ENCODE assay signal across 8 mouse cellular contexts in genomic region chr12:4874161-4874927, GRCm38 (mm10). TPM values are rescaled to one million over a fixed set of nuclear protein-coding genes. Genes with fewer than 3 reads are reported as not detected.
DNase-seq lines count a peak whose midpoint lies in the region; TF ChIP-seq lines count a peak whose summit lies in the region.

Mfsd2b (minus strand) TSS chr12:4874359.

- no peaks in the 10 kb centered on the region for H3K9me3 ChIP-seq in embryonic facial prominence, embryonic 10.5 days

- TF ChIP-seq POLR2A in heart, adult 2 months (IDR thresholded peaks at IDR 0.05; ENCODE audit: insufficient read depth, low read depth, low read length): no peak
- no peak for TF ChIP-seq POLR2A in liver, adult 2 months (IDR thresholded peaks at IDR 0.05; ENCODE audit: extremely low read depth, insufficient read depth, low read length)
- no peak for TF ChIP-seq POLR2A in myocyte (IDR thresholded peaks at IDR 0.05; ENCODE audit: insufficient read length, low read depth)

- peak within 1 kb of the TSS; percentile 74 for H3K4me2 ChIP-seq in myocyte (ENCODE audit: low read depth)

- peaks cover 11% of the 10 kb centered on the region for H3K4me1 ChIP-seq in embryonic facial prominence, embryonic 10.5 days
- peaks cover 3% of the 10 kb centered on the region for H3K4me1 ChIP-seq in heart, adult 2 months (ENCODE audit: control insufficient read depth, insufficient read depth, low read length)
- peaks cover 7% of the 10 kb centered on the region for H3K4me1 ChIP-seq in liver, adult 2 months (ENCODE audit: control insufficient read depth, insufficient read depth, low read length)

- intact Hi-C loops in heart, adult 2 months (cut with DNase I): no loop called here

- no peak for TF ChIP-seq CTCF in heart, adult 2 months (IDR thresholded peaks at IDR 0.05)
- no peak for TF ChIP-seq CTCF in liver, adult 2 months (IDR thresholded peaks at IDR 0.05; ENCODE audit: low read depth, low read length)

- peaks cover 12% of the 10 kb centered on the region for H3K36me3 ChIP-seq in embryonic facial prominence, embryonic 10.5 days (replicated peaks)
- H3K36me3 ChIP-seq in heart, adult 2 months (ENCODE audit: control insufficient read depth, insufficient read depth, low read length): no peaks in the 10 kb centered on the region
- peaks cover 3% of the 10 kb centered on the region; the same call in 1 of the 2 replicates for H3K36me3 ChIP-seq in liver, adult 2 months (ENCODE audit: control insufficient read depth, insufficient read depth, low read length)
- H3K36me3 ChIP-seq in myocyte (ENCODE audit: control insufficient read depth, insufficient read depth): no peaks in the 10 kb centered on the region

- H3K4me3 ChIP-seq in embryonic facial prominence, embryonic 10.5 days: peak within 1 kb of the TSS; percentile 58
- peak within 1 kb of the TSS; percentile 31; the same call in 1 of the 2 replicates for H3K4me3 ChIP-seq in heart, adult 2 months
- H3K4me3 ChIP-seq in liver, adult 2 months (ENCODE audit: insufficient read depth, low read depth, low read length): peak within 1 kb of the TSS; percentile 50; the same call in 1 of the 2 replicates
- no peak within 1 kb of the TSS for H3K4me3 ChIP-seq in myocyte

- H3ac ChIP-seq in myocyte (ENCODE audit: control insufficient read depth, insufficient read length): no peak within 1 kb of the TSS

- peak; percentile 85 for DNase-seq in 416B (ENCODE audit: low read depth)
- DNase-seq in adrenal gland, postnatal 14 days: peak; percentile 87
- DNase-seq in embryonic facial prominence, embryonic 10.5 days (ENCODE audit: low spot score): peak; percentile 79
- DNase-seq in heart, adult 2 months: peak; percentile 76 to 78
- DNase-seq in kidney, adult 18-20 months: peak; percentile 81
- peak; percentile 82 for DNase-seq in liver, adult 2 months (ENCODE audit: extremely low read depth, low read depth, low spot score)
- peak; percentile 90 to 92 for DNase-seq in spleen, postnatal 4 days (ENCODE audit: low spot score in 2 of 2)

- no peak for TF ChIP-seq EP300 in heart, adult 2 months (IDR thresholded peaks at IDR 0.05; ENCODE audit: insufficient read depth, low read depth, low read length)

- peak within 1 kb of the TSS; percentile 74 for H3K27ac ChIP-seq in embryonic facial prominence, embryonic 10.5 days (replicated peaks)
- H3K27ac ChIP-seq in heart, adult 2 months: no peak within 1 kb of the TSS
- H3K27ac ChIP-seq in liver, adult 2 months (replicated peaks; ENCODE audit: insufficient read depth, low read depth, low read length): no peak within 1 kb of the TSS

- no peaks in the 10 kb centered on the region for H3K79me2 ChIP-seq in heart, adult 2 months (replicated peaks; ENCODE audit: control insufficient read depth, insufficient read depth, low read length)
- no peaks in the 10 kb centered on the region for H3K79me2 ChIP-seq in liver, adult 2 months (ENCODE audit: control insufficient read depth, insufficient read depth, low read length)
- H3K79me2 ChIP-seq in myocyte (ENCODE audit: control insufficient read depth, insufficient read depth): no peaks in the 10 kb centered on the region

- 6% methylated on average over 24 of the region's 24 CpGs for WGBS in embryonic facial prominence, embryonic 10.5 days
- 2% methylated on average over 24 of the region's 24 CpGs for WGBS in heart, adult 2 months
- 1% methylated on average over 24 of the region's 24 CpGs for WGBS in liver, adult 2 months

- H3K27me3 ChIP-seq in embryonic facial prominence, embryonic 10.5 days (replicated peaks; ENCODE audit: low read depth, poor library complexity, severe bottlenecking): peaks cover 21% of the 10 kb centered on the region
- H3K27me3 ChIP-seq in heart, adult 2 months (ENCODE audit: control insufficient read depth, insufficient read depth, low read length): no peaks in the 10 kb centered on the region
- H3K27me3 ChIP-seq in liver, adult 2 months (ENCODE audit: control insufficient read depth, insufficient read depth, low read length): no peaks in the 10 kb centered on the region
- H3K27me3 ChIP-seq in myocyte (ENCODE audit: control insufficient read depth, insufficient read depth, insufficient read length): no peaks in the 10 kb centered on the region

- H3K9ac ChIP-seq in heart, adult 2 months (ENCODE audit: low read depth, low read length): no peak within 1 kb of the TSS
- H3K9ac ChIP-seq in liver, adult 2 months (ENCODE audit: low read depth, low read length): peak within 1 kb of the TSS; percentile 33; the same call in 1 of the 2 replicates

TF ChIP-seq in myocyte, 11 proteins besides CTCF, POLR2A, EP300 and RAD21:
- TF ChIP-seq TCF3 (IDR thresholded peaks at IDR 0.05; ENCODE audit: insufficient read length, low read depth): no peak
- TF ChIP-seq MYOD1 (IDR thresholded peaks at IDR 0.05; ENCODE audit: control insufficient read depth in 1 of 3, insufficient read length in 2 of 3, low read depth in 2 of 3): no peak
- no peak for TF ChIP-seq E2F4 (IDR thresholded peaks at IDR 0.05; ENCODE audit: insufficient read depth)
- no peak for TF ChIP-seq REST (IDR thresholded peaks at IDR 0.05; ENCODE audit: insufficient read depth, insufficient read length)
- no peak for TF ChIP-seq TCF12 (IDR thresholded peaks at IDR 0.05; ENCODE audit: insufficient read depth, poor library complexity, severe bottlenecking)
- no peak for TF ChIP-seq CEBPB (IDR thresholded peaks at IDR 0.05; ENCODE audit: insufficient read depth, poor library complexity, severe bottlenecking)
- no peak for TF ChIP-seq USF1 (IDR thresholded peaks at IDR 0.05; ENCODE audit: low read depth)
- TF ChIP-seq SRF (IDR thresholded peaks at IDR 0.05; ENCODE audit: control insufficient read depth, insufficient read length, low read depth): no peak
- no peak for TF ChIP-seq POLR2AphosphoS2 (IDR thresholded peaks at IDR 0.05; ENCODE audit: insufficient read length, low read depth)
- TF ChIP-seq MYOG (IDR thresholded peaks at IDR 0.05; ENCODE audit: control insufficient read depth in 1 of 3, insufficient read depth in 1 of 3, insufficient read length in 2 of 3, low read depth in 2 of 3): no peak
- TF ChIP-seq MAX (IDR thresholded peaks at IDR 0.05; ENCODE audit: low read depth): no peak

RNA-seq across cellular contexts. Expression of gene Mfsd2b, which starts in this region (rescaled TPM):
- 1.6 and 3.3 TPM in 2 replicates for total RNA-seq in adrenal gland, postnatal 14 days (2021)
- 2.9 and 4.3 TPM in 2 replicates for polyA plus RNA-seq in embryonic facial prominence, embryonic 10.5 days (2016; fragmentation: Nextera tagmentation; extraction: Ambion mirVana)
- 1 to 10 TPM in 1 of 2 experiments, under 1 TPM in 1; 0.55 to 2.3 TPM for total RNA-seq in heart, adult 2 months (2021)
- polyA plus RNA-seq in heart, adult 2 months (2012; rRNA removed): 1.7 and 2.0 TPM in 2 replicates
- total RNA-seq in liver, adult 2 months (2014; rRNA removed): 0.13 and 0.18 TPM in 2 replicates
- 0.17 and 0.39 TPM in 2 replicates for polyA plus RNA-seq in liver, adult 2 months (2012; rRNA removed)
- polyA plus RNA-seq in myocyte (2012; fragmentation: generic; extraction: Trizol): 0.07 TPM

Comparison
In these comparisons a context has a peak if more than half of its experiments do, and no peak if none do; other contexts are left out.
1. Peak in DNase-seq, H3K4me3 ChIP-seq and H3K9ac ChIP-seq in liver, adult 2 months; RNA of the gene not detected or under 1 TPM.